Comparison of ENCODE assay signal across 8 mouse cellular contexts in the genomic region with DNA sequence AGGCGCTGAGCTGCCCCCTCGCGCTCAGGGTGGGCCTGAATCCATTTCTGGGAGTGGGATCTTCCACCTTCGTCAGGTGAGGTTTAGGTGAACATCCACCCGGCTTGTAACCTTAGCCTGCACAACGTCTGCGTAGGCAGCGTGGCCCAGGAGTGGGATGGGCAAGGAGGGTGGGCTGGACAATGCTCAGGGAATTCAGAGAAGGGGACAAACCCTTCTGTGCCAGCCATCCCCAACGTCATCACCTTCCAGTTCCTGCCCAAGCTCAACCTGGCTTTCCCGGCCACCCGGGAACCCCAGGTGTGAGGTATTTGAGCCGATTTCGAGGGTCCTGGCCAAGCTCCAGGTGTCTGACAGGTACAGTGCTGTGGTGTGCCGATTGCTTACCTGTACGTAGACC. TPM values are rescaled to one million over a fixed set of nuclear protein-coding genes. Genes with fewer than 3 reads are reported as not detected.
DNase-seq lines count a peak whose midpoint lies in the region; ATAC-seq and TF ChIP-seq lines count a peak whose summit lies in the region.

No protein-coding gene starts in this region.

- peaks cover 26% of the 10 kb centered on the region for H3K4me1 ChIP-seq in heart, embryonic 13.5 days
- H3K4me1 ChIP-seq in embryonic facial prominence, embryonic 11.5 days (ENCODE audit: control insufficient read depth, insufficient read depth, low read length) = peaks cover 6% of the 10 kb centered on the region
- peaks cover 6% of the 10 kb centered on the region; the same call in 1 of the 2 replicates for H3K4me1 ChIP-seq in intestine, postnatal 0 days (replicated peaks; ENCODE audit: control insufficient read depth, insufficient read depth, low read length)
- H3K4me1 ChIP-seq in neural tube, embryonic 14.5 days (ENCODE audit: control insufficient read depth, insufficient read depth, low read length) = peaks cover 7% of the 10 kb centered on the region

- WGBS in heart, embryonic 13.5 days = 4% methylated on average over 15 of the region's 15 CpGs
- 7% methylated on average over 15 of the region's 15 CpGs for WGBS in embryonic facial prominence, embryonic 11.5 days
- WGBS in intestine, postnatal 0 days = 3% methylated on average over 15 of the region's 15 CpGs
- WGBS in neural tube, embryonic 14.5 days = 12% methylated on average over 15 of the region's 15 CpGs

- peak overlapping the region; percentile 96 for H3K4me2 ChIP-seq in heart, embryonic 13.5 days
- peak overlapping the region; percentile 90 for H3K4me2 ChIP-seq in embryonic facial prominence, embryonic 11.5 days (ENCODE audit: low read depth, low read length)
- H3K4me2 ChIP-seq in intestine, postnatal 0 days (replicated peaks; ENCODE audit: low read depth) = peak overlapping the region; percentile 92
- peak overlapping the region; percentile 97 for H3K4me2 ChIP-seq in neural tube, embryonic 14.5 days (ENCODE audit: low read depth, low read length)

- H3K9ac ChIP-seq in heart, embryonic 13.5 days = peak overlapping the region; percentile 88
- peak overlapping the region; percentile 95 for H3K9ac ChIP-seq in embryonic facial prominence, embryonic 11.5 days (replicated peaks; ENCODE audit: low read length)
- peak overlapping the region; percentile 85 for H3K9ac ChIP-seq in intestine, postnatal 0 days (ENCODE audit: low read depth, low read length)
- peak overlapping the region; percentile 85 for H3K9ac ChIP-seq in neural tube, embryonic 14.5 days (replicated peaks; ENCODE audit: low read depth, low read length)

- no peak for DNase-seq in heart, adult 11 months
- no peak for DNase-seq in embryonic facial prominence, embryonic 11.5 days (ENCODE audit: low spot score)
- DNase-seq in layer of hippocampus, postnatal 14 days (ENCODE audit: low spot score in 2 of 2) = no peak
- DNase-seq in thymus, postnatal 14 days = no peak

- no peak for ATAC-seq in heart, embryonic 13.5 days (ENCODE audit: extremely low read depth, insufficient number of reproducible peaks, low FRiP score, low TSS enrichment)
- ATAC-seq in embryonic facial prominence, embryonic 11.5 days (replicated peaks; ENCODE audit: insufficient number of reproducible peaks, low FRiP score, low TSS enrichment, low read depth) = peak; percentile 51
- ATAC-seq in intestine, postnatal 0 days = 0 out of 2 replicates have a peak, but pooled peaks have one; percentile 1
- peak; percentile 28; the same call in 1 of the 2 replicates for ATAC-seq in neural tube, embryonic 14.5 days (ENCODE audit: low read depth)

- H3ac ChIP-seq in C2C12 (ENCODE audit: control insufficient read depth, insufficient read length, low read depth) = peak overlapping the region; percentile 84

- H3K36me3 ChIP-seq in heart, embryonic 13.5 days = peaks cover 44% of the 10 kb centered on the region
- H3K36me3 ChIP-seq in C2C12 (ENCODE audit: control insufficient read depth, insufficient read depth) = peaks cover 36% of the 10 kb centered on the region
- H3K36me3 ChIP-seq in embryonic facial prominence, embryonic 11.5 days (replicated peaks; ENCODE audit: control insufficient read depth, insufficient read depth, low read depth, low read length) = peaks cover 18% of the 10 kb centered on the region
- H3K36me3 ChIP-seq in intestine, postnatal 0 days (ENCODE audit: control insufficient read depth, insufficient read depth) = peaks cover 38% of the 10 kb centered on the region
- peaks cover 28% of the 10 kb centered on the region for H3K36me3 ChIP-seq in neural tube, embryonic 14.5 days (ENCODE audit: control insufficient read depth, insufficient read depth, low read length)

- peaks cover 25% of the 10 kb centered on the region for H3K79me2 ChIP-seq in C2C12 (ENCODE audit: control insufficient read depth, insufficient read depth)

- H3K4me3 ChIP-seq in heart, embryonic 13.5 days = peak overlapping the region; percentile 68
- peak overlapping the region; percentile 82 for H3K4me3 ChIP-seq in C2C12 (ENCODE audit: insufficient read depth, poor library complexity, severe bottlenecking)
- H3K4me3 ChIP-seq in embryonic facial prominence, embryonic 11.5 days (ENCODE audit: low read depth, low read length) = peak overlapping the region; percentile 93
- peak overlapping the region; percentile 74 for H3K4me3 ChIP-seq in intestine, postnatal 0 days (ENCODE audit: low read depth, low read length)
- peak overlapping the region; percentile 77 for H3K4me3 ChIP-seq in neural tube, embryonic 14.5 days (ENCODE audit: low read depth, low read length)

- no peak for TF ChIP-seq CTCF in C2C12 (IDR thresholded peaks at IDR 0.05; ENCODE audit: control insufficient read depth, insufficient read depth, insufficient read length)
- no peak for TF ChIP-seq CTCF in intestine, postnatal 0 days (IDR thresholded peaks at IDR 0.05; ENCODE audit: low read depth)

- peaks cover 19% of the 10 kb centered on the region for H3K79me3 ChIP-seq in C2C12 (ENCODE audit: low read depth)

- H3K27me3 ChIP-seq in heart, embryonic 13.5 days (replicated peaks) = no peaks in the 10 kb centered on the region
- H3K27me3 ChIP-seq in C2C12 (ENCODE audit: control insufficient read depth, insufficient read depth, insufficient read length) = no peaks in the 10 kb centered on the region
- H3K27me3 ChIP-seq in embryonic facial prominence, embryonic 11.5 days (ENCODE audit: control insufficient read depth, insufficient read depth, low read length) = no peaks in the 10 kb centered on the region
- H3K27me3 ChIP-seq in intestine, postnatal 0 days (replicated peaks; ENCODE audit: control insufficient read depth, insufficient read depth, low read length) = no peaks in the 10 kb centered on the region
- H3K27me3 ChIP-seq in neural tube, embryonic 14.5 days (ENCODE audit: control insufficient read depth, insufficient read depth, low read length) = no peaks in the 10 kb centered on the region

- no peaks in the 10 kb centered on the region for H3K9me3 ChIP-seq in heart, embryonic 13.5 days
- no peaks in the 10 kb centered on the region for H3K9me3 ChIP-seq in embryonic facial prominence, embryonic 11.5 days (replicated peaks; ENCODE audit: control insufficient read depth, low read length)
- H3K9me3 ChIP-seq in intestine, postnatal 0 days (ENCODE audit: control insufficient read depth) = no peaks in the 10 kb centered on the region
- no peaks in the 10 kb centered on the region for H3K9me3 ChIP-seq in neural tube, embryonic 14.5 days (ENCODE audit: control insufficient read depth, low read length)

- H3K27ac ChIP-seq in heart, embryonic 13.5 days (replicated peaks) = peak overlapping the region; percentile 80
- H3K27ac ChIP-seq in embryonic facial prominence, embryonic 11.5 days (replicated peaks; ENCODE audit: low read depth, low read length) = peak overlapping the region; percentile 62
- peak overlapping the region; percentile 60; the same call in 1 of the 2 replicates for H3K27ac ChIP-seq in intestine, postnatal 0 days (ENCODE audit: low read depth, low read length)
- peak overlapping the region; percentile 80 for H3K27ac ChIP-seq in neural tube, embryonic 14.5 days (ENCODE audit: low read depth, low read length)

TF ChIP-seq in C2C12, 6 proteins besides CTCF, POLR2A, EP300 and RAD21 (continues in another document):
- no peak for TF ChIP-seq MAX (IDR thresholded peaks at IDR 0.05)
- no peak for TF ChIP-seq MYOG (IDR thresholded peaks at IDR 0.05; ENCODE audit: control insufficient read depth, extremely low read depth, insufficient read length)

RNA-seq across cellular contexts. Expression of gene Hyou1, which starts 0.6 kb away (rescaled TPM):
- 16.0 and 17.5 TPM in 2 replicates for polyA plus RNA-seq in heart, embryonic 13.5 days (2015; fragmentation: Nextera tagmentation; extraction: Ambion mirVana)
- 68.3 TPM for polyA plus RNA-seq in C2C12 (2012; fragmentation: generic; extraction: Trizol)
- polyA plus RNA-seq in embryonic facial prominence, embryonic 11.5 days (2014; fragmentation: Nextera tagmentation; extraction: Ambion mirVana) = 29.2 and 31.3 TPM in 2 replicates
- polyA plus RNA-seq in intestine, postnatal 0 days (2015; fragmentation: Nextera tagmentation; extraction: Ambion mirVana) = 10.5 and 11.1 TPM in 2 replicates
- 20.7 and 27.0 TPM in 2 replicates for polyA plus RNA-seq in neural tube, embryonic 14.5 days (2014; fragmentation: Nextera tagmentation; extraction: Ambion mirVana)
- total RNA-seq in layer of hippocampus, postnatal 14 days (2021) = 100 to 1,000 TPM in 1 of 2 experiments, 10 to 100 TPM in 1; 97.1 to 116 TPM

RNA-seq across cellular contexts. Expression of gene Slc37a4, which starts 16.8 kb away (rescaled TPM):
- polyA plus RNA-seq in heart, embryonic 13.5 days (2015; fragmentation: Nextera tagmentation; extraction: Ambion mirVana) = 31.4 and 36.4 TPM in 2 replicates
- polyA plus RNA-seq in C2C12 (2012; fragmentation: generic; extraction: Trizol) = 11.5 TPM
- 10.8 and 15.5 TPM in 2 replicates for polyA plus RNA-seq in embryonic facial prominence, embryonic 11.5 days (2014; fragmentation: Nextera tagmentation; extraction: Ambion mirVana)
- polyA plus RNA-seq in intestine, postnatal 0 days (2015; fragmentation: Nextera tagmentation; extraction: Ambion mirVana) = 150 and 160 TPM in 2 replicates
- polyA plus RNA-seq in neural tube, embryonic 14.5 days (2014; fragmentation: Nextera tagmentation; extraction: Ambion mirVana) = 70.9 and 78.8 TPM in 2 replicates
- 10 to 100 TPM; 39.8 to 41.0 TPM for total RNA-seq in layer of hippocampus, postnatal 14 days (2021)

RNA-seq across cellular contexts. Expression of gene Vps11, which starts 18.4 kb away (rescaled TPM):
- polyA plus RNA-seq in heart, embryonic 13.5 days (2015; fragmentation: Nextera tagmentation; extraction: Ambion mirVana) = 20.0 and 21.1 TPM in 2 replicates
- polyA plus RNA-seq in C2C12 (2012; fragmentation: generic; extraction: Trizol) = 26.1 TPM
- 27.3 and 27.6 TPM in 2 replicates for polyA plus RNA-seq in embryonic facial prominence, embryonic 11.5 days (2014; fragmentation: Nextera tagmentation; extraction: Ambion mirVana)
- polyA plus RNA-seq in intestine, postnatal 0 days (2015; fragmentation: Nextera tagmentation; extraction: Ambion mirVana) = 27.2 and 27.4 TPM in 2 replicates
- polyA plus RNA-seq in neural tube, embryonic 14.5 days (2014; fragmentation: Nextera tagmentation; extraction: Ambion mirVana) = 34.4 and 43.4 TPM in 2 replicates
- 10 to 100 TPM; 41.8 to 46.1 TPM for total RNA-seq in layer of hippocampus, postnatal 14 days (2021)

RNA-seq across cellular contexts. Expression of gene Rps25, which starts 27.1 kb away (rescaled TPM):
- 1,048 and 1,209 TPM in 2 replicates for polyA plus RNA-seq in heart, embryonic 13.5 days (2015; fragmentation: Nextera tagmentation; extraction: Ambion mirVana)
- 2,166 TPM for polyA plus RNA-seq in C2C12 (2012; fragmentation: generic; extraction: Trizol)
- polyA plus RNA-seq in embryonic facial prominence, embryonic 11.5 days (2014; fragmentation: Nextera tagmentation; extraction: Ambion mirVana) = 2,044 and 2,103 TPM in 2 replicates
- polyA plus RNA-seq in intestine, postnatal 0 days (2015; fragmentation: Nextera tagmentation; extraction: Ambion mirVana) = 1,434 and 1,542 TPM in 2 replicates
- 1,180 and 1,219 TPM in 2 replicates for polyA plus RNA-seq in neural tube, embryonic 14.5 days (2014; fragmentation: Nextera tagmentation; extraction: Ambion mirVana)
- total RNA-seq in layer of hippocampus, postnatal 14 days (2021) = 100 to 1,000 TPM; 593 to 617 TPM

RNA-seq across cellular contexts. Expression of gene Trappc4, which starts 27.5 kb away (rescaled TPM):
- polyA plus RNA-seq in heart, embryonic 13.5 days (2015; fragmentation: Nextera tagmentation; extraction: Ambion mirVana) = 78.9 and 89.7 TPM in 2 replicates
- polyA plus RNA-seq in C2C12 (2012; fragmentation: generic; extraction: Trizol) = 149 TPM
- 166 and 175 TPM in 2 replicates for polyA plus RNA-seq in embryonic facial prominence, embryonic 11.5 days (2014; fragmentation: Nextera tagmentation; extraction: Ambion mirVana)
- polyA plus RNA-seq in intestine, postnatal 0 days (2015; fragmentation: Nextera tagmentation; extraction: Ambion mirVana) = 138 and 142 TPM in 2 replicates
- 305 and 308 TPM in 2 replicates for polyA plus RNA-seq in neural tube, embryonic 14.5 days (2014; fragmentation: Nextera tagmentation; extraction: Ambion mirVana)
- 10 to 100 TPM; 67.9 to 73.9 TPM for total RNA-seq in layer of hippocampus, postnatal 14 days (2021)
